Mouse (Mus musculus): ENCODE data around the gene Tmcc3.

DNA sequence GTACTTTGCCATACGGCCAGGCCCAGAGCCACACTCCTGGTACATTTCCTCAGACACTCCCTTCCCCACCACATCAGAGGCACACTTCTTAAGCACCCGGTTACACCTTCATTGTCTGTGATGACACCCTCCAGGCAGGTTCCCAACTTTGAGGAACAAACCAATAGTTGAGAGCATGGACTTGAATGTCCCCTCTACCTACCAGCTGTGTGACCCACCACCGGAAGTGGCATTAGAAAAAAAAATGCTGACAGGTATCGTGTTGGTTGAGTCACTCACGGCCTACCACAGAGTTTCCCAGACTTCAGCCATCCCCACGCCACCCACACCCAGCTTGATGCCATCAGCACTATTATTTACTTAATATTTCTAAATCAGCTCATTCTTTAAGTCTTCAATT lies 213.2 kb downstream of the Tmcc3 start:
- no peak for TF ChIP-seq POLR2A (IDR thresholded peaks at IDR 0.05; ENCODE audit: insufficient read depth, low read length)
- no peak for TF ChIP-seq CTCF (IDR thresholded peaks at IDR 0.05; ENCODE audit: low read depth, low read length)
- TF ChIP-seq EP300 (IDR thresholded peaks at IDR 0.05; ENCODE audit: insufficient read depth, low read depth, low read length), result no peak

Measured in ES-Bruce4 (cell line).